ENCODE assay signal across 12 mouse cellular contexts in genomic region chr10:115520200-115521080, GRCm38 (mm10). TPM values are rescaled to one million over a fixed set of nuclear protein-coding genes. Genes with fewer than 3 reads are reported as not detected.
A peak's percentile ranks its signal among the peaks of the same experiment; 100 is the strongest.
DNase-seq lines count a peak whose midpoint lies in the region; ATAC-seq lines count a peak whose summit lies in the region.
"Had no signal": no experiment of that assay in that cellular context is flagged by ENCODE, and none has a peak within 500 bp of the region (broad histone marks: within the 10 kb centered on the region; RNA-seq: fewer than 3 reads in every experiment).

No protein-coding gene starts in this region.

- H3K4me3 ChIP-seq in heart, embryonic 11.5 days (ENCODE audit: low read depth, low read length): no peak overlapping the region
- 0 out of 2 replicates have a peak overlapping the region, but pooled peaks have one; percentile 23 for H3K4me3 ChIP-seq in embryonic facial prominence, embryonic 10.5 days
- no peak overlapping the region for H3K4me3 ChIP-seq in hindbrain, embryonic 16.5 days (ENCODE audit: low read length)
- H3K4me3 ChIP-seq in neural tube, embryonic 12.5 days: no peak overlapping the region
- no peak overlapping the region for H3K4me3 ChIP-seq in forebrain, embryonic 15.5 days

- no peak overlapping the region for H3K4me2 ChIP-seq in heart, embryonic 11.5 days
- peak overlapping the region; percentile 16; the same call in 1 of the 2 replicates for H3K4me2 ChIP-seq in hindbrain, embryonic 16.5 days (ENCODE audit: low read length)
- peak overlapping the region; percentile 42 for H3K4me2 ChIP-seq in neural tube, embryonic 12.5 days (replicated peaks)
- H3K4me2 ChIP-seq in forebrain, embryonic 15.5 days (replicated peaks): no peak overlapping the region

- H3K27ac ChIP-seq in heart, embryonic 11.5 days (ENCODE audit: low read depth, low read length): no peak overlapping the region
- H3K27ac ChIP-seq in embryonic facial prominence, embryonic 10.5 days (replicated peaks): peak overlapping the region; percentile 78
- no peak overlapping the region for H3K27ac ChIP-seq in hindbrain, embryonic 16.5 days (ENCODE audit: low read depth, low read length)
- no peak overlapping the region for H3K27ac ChIP-seq in neural tube, embryonic 12.5 days
- no peak overlapping the region for H3K27ac ChIP-seq in forebrain, embryonic 15.5 days (replicated peaks)
- H3K27ac ChIP-seq: liver, embryonic 14.5 days had no signal

- no peaks in the 10 kb centered on the region for H3K4me1 ChIP-seq in heart, embryonic 11.5 days (ENCODE audit: control insufficient read depth, insufficient read depth, low read length)
- peaks cover 31% of the 10 kb centered on the region for H3K4me1 ChIP-seq in embryonic facial prominence, embryonic 10.5 days
- H3K4me1 ChIP-seq in hindbrain, embryonic 16.5 days (ENCODE audit: control insufficient read depth, insufficient read depth, low read depth, low read length): 0 out of 2 replicates have a peak, but pooled peaks cover 6% of the 10 kb centered on the region
- H3K4me1 ChIP-seq in neural tube, embryonic 12.5 days: peaks cover 6% of the 10 kb centered on the region; the same call in 1 of the 2 replicates
- no peaks in the 10 kb centered on the region for H3K4me1 ChIP-seq in forebrain, embryonic 15.5 days

- no peaks in the 10 kb centered on the region for H3K36me3 ChIP-seq in heart, embryonic 11.5 days (ENCODE audit: control insufficient read depth, insufficient read depth, low read length)
- no peaks in the 10 kb centered on the region for H3K36me3 ChIP-seq in embryonic facial prominence, embryonic 10.5 days (replicated peaks)
- no peaks in the 10 kb centered on the region for H3K36me3 ChIP-seq in hindbrain, embryonic 16.5 days (ENCODE audit: control insufficient read depth, insufficient read depth, low read length)
- no peaks in the 10 kb centered on the region for H3K36me3 ChIP-seq in neural tube, embryonic 12.5 days
- no peaks in the 10 kb centered on the region for H3K36me3 ChIP-seq in forebrain, embryonic 15.5 days

- no peak overlapping the region for H3K9ac ChIP-seq in heart, embryonic 11.5 days (ENCODE audit: low read depth, low read length)
- no peak overlapping the region for H3K9ac ChIP-seq in hindbrain, embryonic 16.5 days (ENCODE audit: low read depth, low read length)
- no peak overlapping the region for H3K9ac ChIP-seq in neural tube, embryonic 12.5 days
- no peak overlapping the region for H3K9ac ChIP-seq in forebrain, embryonic 15.5 days (replicated peaks)
- H3K9ac ChIP-seq: liver, embryonic 14.5 days had no signal

- WGBS in heart, embryonic 11.5 days (ENCODE audit: insufficient replicate concordance): 57% methylated on average over 17 of the region's 17 CpGs
- WGBS in embryonic facial prominence, embryonic 10.5 days: 47% methylated on average over 17 of the region's 17 CpGs
- 37% methylated on average over 17 of the region's 17 CpGs for WGBS in hindbrain, embryonic 16.5 days
- 36% methylated on average over 17 of the region's 17 CpGs for WGBS in neural tube, embryonic 12.5 days
- WGBS in forebrain, embryonic 15.5 days: 17% methylated on average over 17 of the region's 17 CpGs

- DNase-seq in heart, adult 11 months: peak; percentile 58
- DNase-seq in embryonic facial prominence, embryonic 10.5 days (ENCODE audit: low spot score): peak; percentile 48
- no peak for DNase-seq in cerebellum, adult 11-12 months
- DNase-seq in lung, postnatal 10 days: no peak
- DNase-seq: adrenal gland, postnatal 25 days; cerebellum, adult 8-10 months; thymus, postnatal 25 days had no signal

- no peak for ATAC-seq in heart, embryonic 11.5 days (replicated peaks; ENCODE audit: insufficient number of reproducible peaks, low FRiP score, low TSS enrichment)
- no peak for ATAC-seq in hindbrain, embryonic 16.5 days
- ATAC-seq in neural tube, embryonic 12.5 days (ENCODE audit: low FRiP score, low read depth): peak; percentile 68
- no peak for ATAC-seq in forebrain, embryonic 15.5 days (replicated peaks)

- H3K27me3 ChIP-seq in heart, embryonic 11.5 days (ENCODE audit: control insufficient read depth, insufficient read depth, low read length): no peaks in the 10 kb centered on the region
- H3K27me3 ChIP-seq in embryonic facial prominence, embryonic 10.5 days (replicated peaks; ENCODE audit: low read depth, poor library complexity, severe bottlenecking): 0 out of 2 replicates have a peak, but pooled peaks cover 4% of the 10 kb centered on the region
- no peaks in the 10 kb centered on the region for H3K27me3 ChIP-seq in hindbrain, embryonic 16.5 days (replicated peaks; ENCODE audit: control insufficient read depth, insufficient read depth, low read length)
- no peaks in the 10 kb centered on the region for H3K27me3 ChIP-seq in neural tube, embryonic 12.5 days (replicated peaks)
- H3K27me3 ChIP-seq in forebrain, embryonic 15.5 days: peaks cover 32% of the 10 kb centered on the region

- no peaks in the 10 kb centered on the region for H3K9me3 ChIP-seq in heart, embryonic 11.5 days (replicated peaks; ENCODE audit: control insufficient read depth, low read length)
- H3K9me3 ChIP-seq in embryonic facial prominence, embryonic 10.5 days: no peaks in the 10 kb centered on the region
- H3K9me3 ChIP-seq in hindbrain, embryonic 16.5 days (ENCODE audit: control insufficient read depth, low read length): no peaks in the 10 kb centered on the region
- no peaks in the 10 kb centered on the region for H3K9me3 ChIP-seq in neural tube, embryonic 12.5 days
- no peaks in the 10 kb centered on the region for H3K9me3 ChIP-seq in forebrain, embryonic 15.5 days

RNA-seq across cellular contexts. Expression of gene A930009A15Rik, which starts 49.3 kb away (rescaled TPM):
- not detected in 2 replicates for polyA plus RNA-seq in heart, embryonic 11.5 days (2014; fragmentation: Nextera tagmentation; extraction: Ambion mirVana)
- polyA plus RNA-seq in embryonic facial prominence, embryonic 10.5 days (2016; fragmentation: Nextera tagmentation; extraction: Ambion mirVana): not detected in 2 replicates
- 1.00 and 1.6 TPM in 2 replicates for polyA plus RNA-seq in hindbrain, embryonic 16.5 days (2015; fragmentation: Nextera tagmentation; extraction: Ambion mirVana)
- 0.25 and 0.95 TPM in 2 replicates for polyA plus RNA-seq in neural tube, embryonic 12.5 days (2016; fragmentation: Nextera tagmentation; extraction: Ambion mirVana)
- not detected in 2 replicates for polyA plus RNA-seq in forebrain, embryonic 15.5 days (2015; fragmentation: Nextera tagmentation; extraction: Ambion mirVana)
- polyA plus RNA-seq: liver, embryonic 14.5 days had no signal

Comparison
In these comparisons a context has a peak if more than half of its experiments do, and no peak if none do; other contexts are left out.
1. DNase-seq: peak in heart, adult 11 months (single experiment) and embryonic facial prominence, embryonic 10.5 days (single experiment); none in cerebellum, adult 11-12 months (single experiment) and lung, postnatal 10 days (single experiment).
2. H3K4me2 ChIP-seq: peak in hindbrain, embryonic 16.5 days (single experiment) and neural tube, embryonic 12.5 days (single experiment); none in heart, embryonic 11.5 days (single experiment) and forebrain, embryonic 15.5 days (single experiment).